Mouse (Mus musculus) testis, adult 2 months (tissue): Measurements from ENCODE around the gene Lrch1.

Source experiments
- CTCF ChIP-seq: fragments of 200-500 bp; IDR thresholded peaks from 2 replicates; pipeline ENCODE4 v1.5.1; 2012; ENCODE audit warnings: low read depth, mild to moderate bottlenecking, inconsistent platforms, low read length, moderate library complexity; ENCODE audit not compliant: control insufficient read depth, insufficient read depth, insufficient replicate concordance
- POLR2A ChIP-seq: fragments of 200-500 bp; IDR thresholded peaks from 2 replicates; pipeline ENCODE4 v1.6.1; 2012; ENCODE audit warnings: low read depth, mild to moderate bottlenecking, inconsistent platforms, low read length, moderate library complexity; ENCODE audit not compliant: control insufficient read depth

GRCm38 (mm10) chr14:74919132-74919531, 28.5 kb downstream of the Lrch1 start:
- TF ChIP-seq CTCF (no peak), POLR2A (no peak)
